Mouse (Mus musculus) heart, postnatal 4 days (tissue): ENCODE results near the gene 1700016C15Rik. TPM values are rescaled to one million over a fixed set of nuclear protein-coding genes. Genes with fewer than 3 reads are reported as not detected.

Source experiments
- DNase-seq: peaks from one replicate; pipeline ENCODE4 v3.0.0; 2021
- total RNA-seq, 2 experiments: library from RNA; stranded (reverse); gene quantifications; 2 replicates each; pipeline ENCODE4 v1.2.3; 2021

Gene 1700016C15Rik
- not detected for total RNA-seq

DNA sequence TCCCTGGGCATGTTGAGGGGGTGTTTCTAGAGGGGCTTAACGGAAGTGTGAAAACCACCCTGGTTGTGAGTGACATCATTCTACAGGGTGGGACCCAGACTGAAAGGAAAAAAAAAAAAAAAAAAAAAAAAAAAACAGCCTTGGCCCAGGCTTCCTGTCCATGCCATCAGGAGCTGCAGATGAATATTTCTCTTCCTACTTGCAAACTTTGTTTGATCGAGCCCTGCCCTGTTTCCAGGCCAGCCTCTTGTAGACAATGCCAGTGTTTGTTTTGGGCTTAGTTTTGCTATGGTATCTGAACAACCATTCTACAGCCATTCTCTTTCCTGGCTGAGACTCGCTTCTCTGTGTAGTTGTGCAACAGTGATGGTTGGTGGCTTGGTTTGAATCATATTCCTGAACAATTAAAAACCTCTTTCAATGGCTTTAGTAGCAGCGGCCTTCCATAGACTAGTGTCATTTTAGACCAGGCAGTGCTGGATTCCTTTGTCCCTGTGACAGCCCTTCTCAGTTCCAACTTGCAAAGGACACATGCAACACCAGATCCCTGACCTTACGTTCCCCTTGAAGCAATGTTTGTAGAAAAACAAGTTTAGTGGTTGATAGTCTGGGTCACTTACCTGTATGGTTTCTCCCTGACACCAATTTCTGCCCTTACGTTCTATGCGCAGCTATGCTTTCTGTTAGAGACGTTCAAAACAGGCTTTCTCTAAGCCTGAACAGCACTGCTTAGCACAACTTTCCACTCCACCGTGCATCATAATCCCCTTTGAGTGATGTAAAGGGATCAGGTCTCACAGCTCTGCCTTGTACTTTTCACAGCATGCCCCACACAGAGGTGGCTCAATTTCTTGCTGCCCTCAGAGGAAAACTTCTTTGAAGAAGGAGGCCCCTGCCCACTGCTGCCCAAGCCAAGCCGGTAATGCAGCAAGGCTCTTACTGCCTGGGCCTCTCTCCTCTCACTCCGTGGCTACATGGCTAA is at the start of gene 1700016C15Rik:
1700016C15Rik (plus strand) TSS at position 772 of the 982 bp plus-strand sequence.
- no peak for DNase-seq

DNA sequence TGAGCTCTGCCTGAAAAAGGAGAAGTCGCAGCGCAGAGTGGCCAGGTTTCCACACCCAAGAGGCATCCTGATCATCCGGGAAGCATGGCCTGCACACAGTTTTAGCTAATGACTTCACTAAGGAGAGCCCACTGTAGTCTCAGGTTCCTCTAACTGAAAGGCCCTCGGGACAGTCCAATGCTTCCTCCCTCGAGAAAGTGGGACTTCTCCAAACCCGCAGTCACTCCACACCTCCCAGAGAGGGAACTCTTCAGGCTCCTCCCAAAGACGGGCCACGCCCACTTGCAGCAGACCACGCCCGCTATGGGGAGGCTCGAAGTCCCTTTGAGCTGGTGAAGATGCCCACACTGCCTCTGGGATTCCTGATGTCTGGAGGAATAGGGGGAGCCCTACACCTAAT is 48.4 kb upstream of the 1700016C15Rik start:
- DNase-seq: no peak

GRCm38 (mm10) chr1:177683931-177684836 is 45.4 kb upstream of the 1700016C15Rik start:
- no peak for DNase-seq

DNA sequence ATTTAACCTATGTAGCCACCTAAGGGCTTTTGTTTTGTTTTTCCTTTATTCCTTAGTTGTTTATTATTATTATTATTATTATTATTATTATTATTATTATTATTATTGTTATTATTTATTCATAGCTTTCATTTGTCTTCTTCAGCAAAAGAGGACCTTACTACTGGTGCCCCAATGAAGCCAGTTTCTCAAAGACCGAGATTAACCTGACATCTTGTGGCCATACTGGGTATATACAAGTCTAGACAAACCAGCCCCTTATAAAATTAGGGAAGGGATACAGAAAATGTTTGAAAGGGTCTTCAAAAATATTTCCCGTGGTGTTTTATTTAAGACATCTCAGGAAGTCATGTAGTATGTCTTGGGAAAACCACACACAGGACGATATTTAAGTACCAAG is 44.7 kb upstream of the 1700016C15Rik start:
- peak; percentile 33 for DNase-seq

GRCm38 (mm10) chr1:177686137-177686536 is 43.5 kb upstream of the 1700016C15Rik start:
- no peak for DNase-seq

DNA sequence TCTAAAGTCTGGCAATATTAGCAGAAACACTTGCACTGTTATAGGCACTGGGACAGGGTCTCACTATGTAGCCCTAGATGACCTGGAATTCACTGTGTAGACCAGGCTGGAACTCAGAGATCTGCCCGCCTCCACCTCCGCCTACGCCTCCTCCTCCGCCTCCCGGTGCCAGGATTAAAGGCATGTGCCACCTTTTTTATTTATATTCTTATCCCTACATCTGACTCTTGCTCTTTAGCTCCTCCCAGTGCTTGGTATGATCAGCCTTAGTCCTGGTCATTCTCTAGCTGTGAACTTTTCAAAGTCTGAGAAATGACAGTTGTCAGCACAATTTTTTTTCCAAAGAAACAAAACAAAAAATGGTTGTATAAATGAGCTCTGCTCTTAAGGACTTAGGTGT is 42.6 kb upstream of the 1700016C15Rik start:
- no peak for DNase-seq

GRCm38 (mm10) chr1:177692491-177692890 is 37.1 kb upstream of the 1700016C15Rik start:
- no peak for DNase-seq

- no peak for DNase-seq
These were observed 35.9 kb upstream of the 1700016C15Rik start for GRCm38 (mm10) chr1:177693486-177694252.

- no peak for DNase-seq
These were observed 29.1 kb upstream of the 1700016C15Rik start for GRCm38 (mm10) chr1:177700560-177700959.

- peak; percentile 86 for DNase-seq
These were observed 27.0 kb upstream of the 1700016C15Rik start for GRCm38 (mm10) chr1:177702481-177703146.

GRCm38 (mm10) chr1:177703147-177703807 is 26.3 kb upstream of the 1700016C15Rik start:
- DNase-seq: no peak

DNA sequence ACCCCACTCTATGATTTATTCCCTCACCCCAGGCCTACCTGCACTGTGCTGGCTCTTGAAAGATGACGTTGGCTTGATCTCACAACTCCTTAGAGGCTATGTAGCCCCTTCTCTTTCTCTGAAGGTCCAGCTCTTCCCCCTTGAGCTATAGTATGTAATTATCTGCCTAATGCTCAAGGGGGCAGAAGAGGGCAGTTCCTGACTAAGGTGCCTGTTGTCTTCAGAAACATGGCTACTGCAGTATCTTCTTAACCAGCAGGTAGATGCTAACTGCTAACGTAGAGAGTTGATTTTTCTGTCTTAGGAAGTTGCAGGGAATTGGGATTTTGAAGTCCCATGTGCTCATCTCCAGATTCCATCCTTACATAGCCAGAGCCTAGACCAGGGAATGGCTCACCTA is 24.4 kb upstream of the 1700016C15Rik start:
- no peak for DNase-seq

GRCm38 (mm10) chr1:177707571-177707970 is 22.0 kb upstream of the 1700016C15Rik start:
- DNase-seq: no peak

GRCm38 (mm10) chr1:177708583-177709055 is 21.0 kb upstream of the 1700016C15Rik start:
- peak; percentile 36 for DNase-seq

GRCm38 (mm10) chr1:177711000-177711399 is 18.6 kb upstream of the 1700016C15Rik start:
- DNase-seq: no peak

DNA sequence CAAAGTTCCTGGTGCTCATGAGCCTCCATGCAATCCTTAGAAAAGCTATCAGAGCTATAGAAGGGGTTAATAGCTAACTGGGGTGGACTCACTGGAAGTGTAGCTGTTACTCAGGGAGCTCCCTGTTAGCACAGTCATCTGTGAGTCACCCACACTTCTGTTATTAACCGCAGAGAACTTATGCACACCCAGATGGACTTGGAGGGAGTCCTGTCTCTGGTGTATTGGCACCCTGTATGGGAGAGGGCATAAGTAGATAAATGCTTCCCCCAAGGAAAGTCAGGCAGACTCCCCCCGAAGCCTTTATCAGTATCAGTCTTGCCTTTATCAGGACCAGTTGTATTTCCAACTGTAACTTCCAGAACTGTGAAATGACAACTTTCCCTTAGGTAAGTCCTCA is 18.2 kb upstream of the 1700016C15Rik start:
- no peak for DNase-seq

DNA sequence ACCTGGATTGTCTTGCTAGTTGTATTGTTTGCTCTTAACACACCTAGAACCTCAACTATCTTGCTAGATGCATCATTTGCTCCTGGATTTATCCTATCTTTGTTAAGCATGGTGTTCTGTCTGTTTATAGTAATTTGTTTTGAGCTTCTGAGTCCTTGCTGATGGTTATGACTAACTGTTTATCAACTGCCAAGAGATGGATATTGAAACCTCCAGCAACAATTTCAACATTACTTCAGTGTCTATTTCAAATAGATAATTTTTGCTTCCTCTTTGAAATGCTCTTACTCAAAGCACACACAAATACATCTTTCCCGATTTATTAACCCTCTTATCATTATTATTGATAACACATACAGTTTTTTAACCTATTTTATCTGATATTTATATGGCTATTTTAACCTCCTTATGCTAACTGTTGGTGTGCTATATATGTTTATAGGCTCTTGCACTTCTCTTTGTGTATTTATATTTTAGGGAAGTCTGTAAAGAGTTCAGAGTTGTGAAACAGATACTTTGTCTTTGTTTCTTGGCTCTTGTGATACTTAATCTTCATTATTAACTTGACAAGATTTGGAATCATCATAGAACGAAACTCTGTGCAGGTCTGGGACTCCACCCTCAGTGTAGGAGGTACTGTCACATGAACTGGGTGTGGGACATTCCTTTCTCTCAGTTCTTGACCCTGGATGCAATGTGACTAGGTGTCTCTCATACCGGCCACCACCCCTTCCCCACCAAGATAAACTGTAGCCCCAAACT is 15.8 kb upstream of the 1700016C15Rik start:
- DNase-seq: no peak

GRCm38 (mm10) chr1:177714397-177715012 is 15.1 kb upstream of the 1700016C15Rik start:
- DNase-seq: no peak

DNA sequence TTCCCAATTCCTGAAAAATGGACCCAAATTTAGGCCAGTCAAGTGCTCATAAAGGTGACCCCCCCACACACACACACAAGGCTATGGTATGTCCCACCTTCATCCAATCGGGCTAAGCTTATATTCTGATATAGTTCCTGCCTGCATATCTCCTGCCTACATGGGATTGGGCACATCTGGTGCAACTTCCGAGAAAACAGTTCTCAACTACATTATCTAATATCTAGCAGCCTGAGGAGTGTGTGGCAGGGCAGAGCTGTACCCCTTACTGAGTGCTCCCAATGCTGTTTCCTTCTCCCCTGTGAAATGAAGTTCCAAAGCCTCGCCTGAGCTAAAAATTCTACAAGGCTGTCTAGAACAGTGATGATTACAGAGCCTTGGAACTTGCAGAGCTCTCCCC is 13.2 kb upstream of the 1700016C15Rik start:
- no peak for DNase-seq
